8 mouse cellular contexts compared by ENCODE assay signal in genomic region chr6:51168775-51169695, GRCm38 (mm10).
DNase-seq lines count a peak whose midpoint lies in the region; ATAC-seq and TF ChIP-seq lines count a peak whose summit lies in the region.

No protein-coding gene starts in this region.

- peaks cover 3% of the 10 kb centered on the region; the same call in 1 of the 2 replicates for H3K4me1 ChIP-seq in thymus, adult 2 months (replicated peaks; ENCODE audit: control insufficient read depth, insufficient read depth, low read length)
- peaks cover 10% of the 10 kb centered on the region; the same call in 1 of the 2 replicates for H3K4me1 ChIP-seq in forebrain, embryonic 14.5 days (ENCODE audit: control insufficient read depth, insufficient read depth, low read length)
- peaks cover 8% of the 10 kb centered on the region for H3K4me1 ChIP-seq in hindbrain, embryonic 16.5 days (ENCODE audit: control insufficient read depth, insufficient read depth, low read depth, low read length)
- peaks cover 43% of the 10 kb centered on the region for H3K4me1 ChIP-seq in lung, embryonic 15.5 days

- no peak overlapping the region for H3K27ac ChIP-seq in thymus, adult 2 months (ENCODE audit: control insufficient read depth, insufficient read depth, low read length)
- H3K27ac ChIP-seq in forebrain, embryonic 14.5 days (ENCODE audit: low read depth, low read length), result peak overlapping the region; percentile 24; the same call in 1 of the 2 replicates
- H3K27ac ChIP-seq in hindbrain, embryonic 16.5 days (ENCODE audit: low read depth, low read length), result peak overlapping the region; percentile 23; the same call in 1 of the 2 replicates
- H3K27ac ChIP-seq in lung, embryonic 15.5 days, result peak overlapping the region; percentile 91

- H3K4me3 ChIP-seq in thymus, adult 2 months (ENCODE audit: control insufficient read depth, insufficient read depth, low read length), result no peak overlapping the region
- H3K4me3 ChIP-seq in forebrain, embryonic 14.5 days (ENCODE audit: low read depth, low read length), result peak overlapping the region; percentile 22
- peak overlapping the region; percentile 29 for H3K4me3 ChIP-seq in hindbrain, embryonic 16.5 days (ENCODE audit: low read length)
- H3K4me3 ChIP-seq in lung, embryonic 15.5 days, result peak overlapping the region; percentile 41

- peaks cover 32% of the 10 kb centered on the region for H3K27me3 ChIP-seq in thymus, adult 2 months (ENCODE audit: control insufficient read depth, insufficient read depth, low read length)
- peaks cover 28% of the 10 kb centered on the region for H3K27me3 ChIP-seq in forebrain, embryonic 14.5 days (replicated peaks; ENCODE audit: control insufficient read depth, insufficient read depth, low read length)
- peaks cover 3% of the 10 kb centered on the region; the same call in 1 of the 2 replicates for H3K27me3 ChIP-seq in hindbrain, embryonic 16.5 days (replicated peaks; ENCODE audit: control insufficient read depth, insufficient read depth, low read length)
- peaks cover 18% of the 10 kb centered on the region for H3K27me3 ChIP-seq in lung, embryonic 15.5 days

- DNase-seq in thymus, postnatal 14 days, result peak; percentile 16
- DNase-seq in thymus, adult 2 months, result no peak
- no peak for DNase-seq in forebrain, embryonic 14.5 days (ENCODE audit: low spot score)
- peak; percentile 60 for DNase-seq in retina, postnatal 1 day
- no peak for DNase-seq in left cerebral cortex, adult 9 months (ENCODE audit: low spot score in 2 of 2)
- DNase-seq in adrenal gland, postnatal 36 days, result no peak

- no peaks in the 10 kb centered on the region for H3K36me3 ChIP-seq in thymus, adult 2 months (ENCODE audit: control insufficient read depth, insufficient read depth, low read length)
- H3K36me3 ChIP-seq in forebrain, embryonic 14.5 days (ENCODE audit: control insufficient read depth, insufficient read depth, low read length), result no peaks in the 10 kb centered on the region
- H3K36me3 ChIP-seq in hindbrain, embryonic 16.5 days (ENCODE audit: control insufficient read depth, insufficient read depth, low read length), result no peaks in the 10 kb centered on the region
- H3K36me3 ChIP-seq in lung, embryonic 15.5 days, result no peaks in the 10 kb centered on the region

- no peak for TF ChIP-seq POLR2A in thymus, adult 2 months (IDR thresholded peaks at IDR 0.05; ENCODE audit: control insufficient read depth, extremely low read depth, insufficient read depth, low read length, poor library complexity)

- no peak for TF ChIP-seq CTCF in thymus, adult 2 months (IDR thresholded peaks at IDR 0.05; ENCODE audit: borderline replicate concordance, control insufficient read depth, extremely low read depth, insufficient read depth, low read length, poor library complexity)

- 0 out of 2 replicates have a peak, but pooled peaks have one; percentile 13 for ATAC-seq in forebrain, embryonic 14.5 days
- 0 out of 2 replicates have a peak, but pooled peaks have one; percentile 12 for ATAC-seq in hindbrain, embryonic 16.5 days
- 0 out of 2 replicates have a peak, but pooled peaks have one; percentile 7 for ATAC-seq in lung, embryonic 15.5 days (ENCODE audit: borderline replicate concordance, extremely low read depth, low FRiP score, low TSS enrichment)

- WGBS in thymus, adult 2 months, result 22% methylated on average over 38 of the region's 38 CpGs
- WGBS in forebrain, embryonic 14.5 days, result 12% methylated on average over 38 of the region's 38 CpGs
- 9% methylated on average over 38 of the region's 38 CpGs for WGBS in hindbrain, embryonic 16.5 days
- 9% methylated on average over 38 of the region's 38 CpGs for WGBS in lung, embryonic 15.5 days

- H3K9ac ChIP-seq in forebrain, embryonic 14.5 days (ENCODE audit: low read length), result peak overlapping the region; percentile 64
- H3K9ac ChIP-seq in hindbrain, embryonic 16.5 days (ENCODE audit: low read depth, low read length), result peak overlapping the region; percentile 63
- peak overlapping the region; percentile 54 for H3K9ac ChIP-seq in lung, embryonic 15.5 days

- peak overlapping the region; percentile 57 for H3K4me2 ChIP-seq in forebrain, embryonic 14.5 days (ENCODE audit: low read length)
- peak overlapping the region; percentile 62 for H3K4me2 ChIP-seq in hindbrain, embryonic 16.5 days (ENCODE audit: low read length)
- H3K4me2 ChIP-seq in lung, embryonic 15.5 days, result peak overlapping the region; percentile 78

- H3K9me3 ChIP-seq in forebrain, embryonic 14.5 days (replicated peaks; ENCODE audit: control insufficient read depth, low read length), result no peaks in the 10 kb centered on the region
- no peaks in the 10 kb centered on the region for H3K9me3 ChIP-seq in hindbrain, embryonic 16.5 days (ENCODE audit: control insufficient read depth, low read length)
- H3K9me3 ChIP-seq in lung, embryonic 15.5 days, result no peaks in the 10 kb centered on the region

Comparison
In these comparisons a context has a peak if more than half of its experiments do, and no peak if none do; other contexts are left out.
1. DNase-seq: peak in thymus, postnatal 14 days (single experiment) and retina, postnatal 1 day (single experiment); none in thymus, adult 2 months (single experiment), forebrain, embryonic 14.5 days (single experiment), left cerebral cortex, adult 9 months (0 of 2) and adrenal gland, postnatal 36 days (0 of 2).
2. Peak in every context shown above with its lines, with median percentiles within 50 percentile points of each other: ATAC-seq, H3K4me2 ChIP-seq and H3K9ac ChIP-seq.